Mouse (Mus musculus): Measurements from ENCODE around the gene Bik.

Bik gene

DNA sequence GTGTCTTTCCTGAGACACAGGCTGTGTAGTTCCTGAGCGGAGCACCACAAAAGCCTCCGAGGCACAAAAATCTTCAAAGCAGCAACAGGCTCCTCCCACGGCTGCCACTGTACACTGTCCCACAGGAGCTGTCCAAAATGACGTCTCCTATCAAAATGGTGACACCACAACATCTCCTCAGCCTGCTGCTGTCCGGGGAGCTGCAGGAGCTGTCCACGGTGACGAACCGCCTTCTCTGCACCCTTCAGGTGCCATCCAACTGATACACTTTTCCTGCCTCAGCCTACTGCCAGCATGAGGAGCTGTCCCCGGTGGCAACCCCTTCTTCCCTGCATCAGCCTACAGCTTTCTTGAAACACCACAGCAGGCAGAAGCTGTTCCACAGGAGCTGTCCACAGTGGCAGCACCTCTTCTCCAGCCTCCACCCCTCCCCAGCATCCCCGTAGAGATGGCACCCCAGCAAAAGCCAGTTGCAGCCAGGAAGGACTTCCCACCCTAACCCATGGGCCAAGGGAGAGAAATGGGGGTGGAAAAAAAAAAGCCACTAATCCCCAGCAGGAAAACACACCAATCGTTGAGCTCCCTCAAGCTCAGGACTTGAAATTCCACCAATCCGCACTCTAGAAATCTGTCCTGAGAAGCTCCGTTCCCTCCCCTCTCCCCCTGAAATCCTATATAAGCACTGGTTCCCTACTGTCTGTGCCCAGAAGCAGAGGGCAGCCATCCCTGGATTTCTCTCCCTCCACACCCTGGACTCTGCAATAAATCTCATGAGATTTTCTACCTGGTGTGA is 14.0 kb upstream of the Bik start:
- DNase-seq (ENCODE audit: low read depth, low spot score), result peak; percentile 83

DNA sequence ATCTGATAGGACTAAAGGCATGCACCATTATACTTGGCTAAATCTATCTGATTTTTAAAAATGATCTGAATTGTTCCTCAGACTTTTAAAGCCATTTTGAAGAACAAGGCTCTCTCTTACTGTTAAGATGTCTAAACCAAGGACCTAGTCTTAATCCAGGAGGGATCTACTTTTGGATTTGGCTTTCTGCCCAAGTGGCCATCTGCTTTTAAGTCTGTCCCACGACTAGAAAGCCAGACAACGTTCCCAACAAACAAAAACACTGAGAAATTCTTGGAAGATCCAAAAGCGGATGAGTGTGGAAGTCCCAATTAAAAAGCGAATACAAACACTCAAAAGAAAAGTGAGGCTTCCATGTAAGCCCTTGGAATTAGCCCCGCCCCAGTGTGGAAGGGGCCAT is 11.6 kb upstream of the Bik start:
- DNase-seq (ENCODE audit: low read depth, low spot score), result no peak

DNA sequence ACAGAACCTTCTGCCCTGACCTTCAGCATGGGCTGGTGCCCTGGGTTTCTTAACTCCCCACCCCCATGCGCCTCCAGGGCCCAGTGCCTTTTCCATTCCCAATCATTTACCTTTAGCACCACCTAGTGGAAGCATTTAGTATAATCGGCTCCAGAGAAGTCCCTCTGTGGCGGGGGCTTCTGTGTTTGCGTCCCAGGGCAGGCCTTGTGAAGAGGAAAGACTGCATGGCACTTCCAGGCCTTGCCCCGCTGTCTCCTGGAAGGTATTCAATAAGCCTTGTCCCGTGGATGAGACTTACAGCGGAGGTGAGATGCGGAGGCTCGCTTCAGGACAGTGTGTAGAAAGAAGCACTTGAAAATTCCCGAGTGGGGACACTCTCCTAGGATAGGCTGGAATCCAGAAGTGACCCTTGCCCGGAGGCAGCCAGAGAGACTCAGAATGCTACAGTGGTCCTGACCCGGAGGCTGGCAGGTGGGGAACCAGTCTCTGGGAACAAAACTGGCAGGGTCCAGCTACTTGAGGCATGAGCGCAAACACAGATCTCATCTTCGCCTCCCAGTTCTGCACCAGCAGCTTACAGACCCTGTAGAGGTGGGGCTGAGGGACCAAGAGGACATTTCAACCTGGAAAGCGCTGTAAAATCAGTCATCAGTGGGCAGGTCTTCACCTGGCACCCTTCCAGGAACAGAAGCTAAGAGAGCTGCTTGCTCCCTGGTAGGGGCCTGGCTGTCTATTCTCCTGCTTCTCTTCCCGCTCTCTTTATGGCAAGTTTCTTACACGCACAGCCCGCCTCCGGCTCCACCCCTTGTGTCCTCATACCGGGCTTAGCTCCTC is 8.2 kb upstream of the Bik start:
- DNase-seq (ENCODE audit: low read depth, low spot score), result peak; percentile 78

DNA sequence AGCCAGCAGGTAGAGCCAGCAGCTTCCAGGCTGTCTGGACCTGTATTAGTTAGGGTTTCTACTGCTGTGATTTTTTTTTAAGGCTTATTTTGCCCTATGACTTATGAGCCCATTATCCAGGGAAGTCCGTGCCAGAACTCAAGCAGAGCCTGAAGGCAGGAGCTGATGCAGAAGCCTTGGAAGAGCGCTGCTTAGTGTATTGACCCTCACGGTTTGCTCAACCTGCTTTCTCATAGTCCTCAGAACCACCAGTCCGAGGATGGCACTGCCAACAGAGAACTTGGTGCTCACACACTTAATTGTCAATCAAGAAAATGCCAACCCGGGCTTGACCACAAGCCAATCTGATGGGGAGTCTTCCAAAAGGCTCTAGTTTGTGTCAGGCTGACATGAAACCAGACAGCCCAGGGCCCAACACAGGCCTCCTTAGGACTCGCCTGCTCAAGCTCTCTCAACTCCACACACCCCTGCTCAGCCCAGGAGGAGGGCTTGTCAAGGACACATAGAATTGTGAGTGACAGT is 5.7 kb upstream of the Bik start:
- no peak for DNase-seq (ENCODE audit: low read depth, low spot score)

DNA sequence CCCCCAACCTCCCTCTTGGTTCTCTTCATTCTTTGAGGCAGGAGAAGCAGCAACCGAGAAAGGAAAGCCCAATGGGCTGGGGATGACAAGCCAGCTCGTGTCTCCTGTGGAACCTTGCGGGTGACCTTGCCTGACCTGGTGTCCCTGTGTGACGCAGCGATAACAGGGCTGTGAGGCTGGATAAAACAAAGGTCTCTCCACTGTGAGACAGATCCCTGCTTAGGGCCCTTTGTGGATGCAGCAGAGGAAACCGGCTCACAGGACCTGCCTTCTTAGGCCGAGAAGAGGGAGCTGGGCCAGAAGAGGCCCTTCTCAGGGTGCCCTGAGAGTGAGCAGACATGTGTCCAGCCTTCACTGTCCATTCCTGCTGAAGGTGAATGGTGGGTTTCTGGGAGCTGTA is 3.5 kb upstream of the Bik start:
- DNase-seq (ENCODE audit: low read depth, low spot score), result no peak

DNA sequence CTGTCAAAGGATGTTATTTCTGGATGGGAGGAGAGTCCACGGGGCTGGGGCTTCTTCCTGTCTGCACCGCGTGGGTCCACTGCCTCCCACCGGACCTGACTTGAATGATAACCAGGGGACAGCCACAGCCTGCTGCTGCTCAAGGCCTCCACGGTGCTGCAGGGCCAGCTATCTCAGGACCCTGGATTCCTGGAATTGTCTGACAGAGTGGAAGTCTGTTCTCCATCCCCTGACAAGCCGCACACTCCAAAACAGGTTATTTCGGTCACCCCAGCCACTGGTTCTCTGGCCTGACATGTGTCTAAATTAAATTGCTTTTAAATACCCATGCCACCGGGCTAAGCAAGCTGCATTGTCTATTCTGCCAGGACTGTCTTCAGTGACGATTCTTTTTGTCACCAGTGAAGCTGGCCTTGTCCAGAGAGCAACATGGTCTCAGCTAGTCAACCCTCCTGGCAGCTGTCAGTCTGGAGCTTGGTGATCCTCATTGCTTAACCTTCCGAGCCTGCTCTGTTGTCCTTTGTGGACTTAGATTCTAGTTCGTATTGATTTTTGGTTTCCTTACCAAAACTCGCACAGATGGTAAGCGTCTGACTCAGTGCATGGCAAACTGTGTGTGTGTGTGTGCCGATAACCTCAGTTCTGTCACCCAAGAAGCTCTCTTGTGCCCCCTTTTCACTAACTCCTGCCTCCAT is 2.9 kb upstream of the Bik start:
- no peak for DNase-seq (ENCODE audit: low read depth, low spot score)

DNA sequence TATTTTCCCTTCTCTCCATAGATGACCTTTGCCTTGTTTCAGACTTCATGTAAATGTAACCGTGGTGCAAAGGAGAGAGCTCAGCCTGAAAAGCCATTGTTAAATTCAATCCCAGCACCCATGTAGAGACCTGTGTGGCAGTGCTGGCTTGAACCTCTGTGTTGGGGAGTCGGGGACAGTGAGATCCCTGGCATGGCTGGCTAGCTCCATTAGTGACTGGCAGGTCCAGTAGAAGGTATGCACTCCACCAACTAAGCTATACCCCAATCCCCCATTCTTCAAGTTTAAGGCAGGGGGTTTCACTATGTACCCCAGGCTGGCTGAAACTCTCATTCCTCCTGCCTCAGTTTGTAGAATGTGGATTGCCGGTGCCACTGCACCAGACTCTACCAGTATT is 2.3 kb upstream of the Bik start:
- no peak for DNase-seq (ENCODE audit: low read depth, low spot score)

DNA sequence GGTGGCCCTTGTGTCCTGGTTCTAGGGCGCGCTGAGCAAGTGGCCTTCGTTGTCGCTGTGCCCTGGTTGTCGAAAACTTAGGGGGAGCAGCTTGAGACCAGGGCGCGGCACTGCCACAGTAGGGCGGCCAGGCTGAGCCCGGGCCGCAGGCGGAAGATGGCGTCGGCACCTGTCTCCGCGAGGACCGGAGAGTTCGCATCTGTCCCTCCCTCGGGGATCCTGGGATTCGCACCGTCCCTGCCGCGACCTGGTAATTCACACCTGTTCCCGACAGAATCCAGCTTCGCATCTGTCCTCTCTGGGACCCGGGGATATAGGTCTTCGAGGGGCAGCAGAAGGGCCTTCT is 403 bp downstream of the Bik start:
- DNase-seq (ENCODE audit: low read depth, low spot score), result no peak

DNA sequence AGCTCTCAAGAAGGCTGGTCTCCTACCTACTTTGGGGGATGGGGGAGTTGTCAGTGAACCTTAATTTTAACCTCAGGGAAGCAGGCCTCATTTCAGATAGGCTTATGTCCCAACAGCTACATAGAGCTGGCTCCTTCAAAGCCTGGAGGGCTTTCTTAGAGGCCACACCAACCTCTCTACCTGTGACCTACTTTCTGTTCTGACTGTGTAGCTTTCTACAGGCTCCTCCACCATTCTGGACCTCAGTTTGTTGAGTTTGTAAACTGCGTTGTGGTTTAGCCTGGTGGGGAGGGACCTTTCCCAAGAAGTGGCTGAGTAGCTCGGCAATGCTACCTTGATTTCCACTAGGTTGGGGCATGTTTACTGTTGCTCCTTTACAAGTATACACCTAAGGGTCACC is 1.1 kb downstream of the Bik start:
- no peak for DNase-seq (ENCODE audit: low read depth, low spot score)

DNA sequence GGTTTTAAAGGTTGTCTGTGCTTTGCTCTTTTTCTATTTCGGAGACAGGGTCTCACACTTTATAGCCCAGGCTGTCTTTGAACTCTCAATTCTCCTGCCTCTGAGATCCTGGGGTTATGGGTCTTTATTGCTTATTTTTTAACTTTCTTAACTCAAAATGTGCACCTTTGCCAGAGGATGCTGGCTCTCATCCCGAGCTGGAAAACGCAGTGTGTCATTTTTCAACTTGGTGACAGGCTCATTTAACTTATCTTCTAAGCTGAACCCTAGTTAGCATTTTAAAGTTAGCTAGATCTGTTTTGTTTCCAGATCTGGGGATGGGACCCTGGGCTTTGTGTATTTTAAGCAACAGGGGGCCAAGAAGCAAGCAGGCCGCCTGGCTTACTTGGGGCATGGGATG is 2.2 kb downstream of the Bik start:
- no peak for DNase-seq (ENCODE audit: low read depth, low spot score)

DNA sequence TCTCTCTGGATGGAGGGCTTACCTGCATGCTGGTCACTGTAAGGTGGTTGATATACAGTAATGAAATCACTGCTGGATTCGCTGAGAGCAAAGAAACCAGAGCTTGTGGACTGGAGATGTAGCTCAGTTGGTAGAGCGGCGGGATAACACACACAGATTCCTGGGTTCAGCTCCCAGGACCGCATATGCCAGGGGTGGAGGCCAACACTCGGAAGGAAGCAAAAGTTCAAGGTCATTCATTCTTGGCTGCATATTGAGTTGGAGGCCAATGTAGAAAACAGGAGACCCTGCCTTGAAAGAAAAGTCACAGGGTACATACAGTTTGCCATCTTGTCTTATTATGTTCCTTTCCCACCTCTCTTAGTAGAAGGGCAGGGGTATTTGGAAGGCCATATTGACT is 3.1 kb downstream of the Bik start:
- DNase-seq (ENCODE audit: low read depth, low spot score), result peak; percentile 35

DNA sequence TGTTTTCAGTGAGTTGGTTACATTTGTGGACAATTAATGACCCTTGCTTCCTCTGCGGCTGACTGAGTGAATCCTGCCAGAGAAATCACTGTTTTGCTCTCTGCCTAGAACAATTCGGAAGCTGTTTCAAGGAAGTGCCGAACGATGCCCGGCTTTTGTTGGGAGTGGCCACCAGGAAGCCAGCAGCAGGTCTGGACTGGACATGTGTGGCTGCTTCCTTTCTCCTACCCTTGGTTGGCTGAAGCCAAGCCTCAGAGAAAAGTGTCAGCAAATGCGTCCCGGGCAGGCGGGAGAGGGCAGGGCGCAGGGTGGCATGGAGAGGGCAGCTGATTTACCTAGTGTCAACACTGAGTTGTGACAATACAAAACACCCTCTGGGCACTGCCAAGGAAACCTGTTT is 3.6 kb downstream of the Bik start:
- no peak for DNase-seq (ENCODE audit: low read depth, low spot score)

DNA sequence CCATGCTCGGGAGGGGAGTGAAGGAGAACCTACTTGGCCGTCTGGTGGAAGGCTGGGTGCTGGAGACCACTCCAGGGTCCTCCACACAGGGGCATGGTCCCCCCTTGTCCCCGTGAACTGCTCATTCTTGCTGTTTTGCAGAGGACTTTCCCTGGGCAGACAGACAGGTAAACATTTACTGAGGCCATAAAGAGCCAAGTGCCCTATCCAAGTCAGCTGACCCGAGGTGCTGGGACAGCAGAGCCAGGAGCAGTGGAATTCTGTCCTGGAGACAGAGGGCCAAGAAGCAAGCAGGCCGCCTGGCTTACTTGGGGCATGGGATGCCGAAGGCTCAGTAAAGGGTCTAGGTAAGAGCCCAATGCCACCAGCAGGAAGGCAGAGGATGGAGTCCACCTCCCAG is 4.0 kb downstream of the Bik start:
- no peak for DNase-seq (ENCODE audit: low read depth, low spot score)

DNA sequence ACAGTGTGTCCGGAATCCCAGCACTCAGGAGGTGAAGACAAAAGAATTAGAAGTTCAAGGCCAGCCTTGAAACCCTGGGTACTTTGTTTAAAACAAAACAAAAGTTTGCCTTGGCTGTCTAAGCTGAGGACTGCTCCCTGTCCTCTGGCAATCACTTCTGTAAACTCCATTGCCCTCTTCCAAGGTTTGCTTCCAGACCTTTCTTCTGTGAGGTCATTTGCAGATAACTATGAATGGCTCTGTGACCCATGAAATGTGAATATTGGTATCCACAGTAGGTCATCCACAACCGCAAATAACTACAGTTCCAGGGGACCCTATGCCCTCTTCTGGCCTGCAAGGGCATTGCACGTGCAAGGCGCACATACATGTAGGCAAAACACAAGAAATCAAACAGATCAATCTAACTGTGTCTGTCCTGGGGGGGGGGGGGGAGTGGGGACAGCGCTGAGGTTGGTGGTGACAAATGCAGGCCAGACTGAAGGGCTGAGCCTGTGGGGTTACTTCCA is 5.4 kb downstream of the Bik start:
- peak; percentile 61 for DNase-seq (ENCODE audit: low read depth, low spot score)

DNA sequence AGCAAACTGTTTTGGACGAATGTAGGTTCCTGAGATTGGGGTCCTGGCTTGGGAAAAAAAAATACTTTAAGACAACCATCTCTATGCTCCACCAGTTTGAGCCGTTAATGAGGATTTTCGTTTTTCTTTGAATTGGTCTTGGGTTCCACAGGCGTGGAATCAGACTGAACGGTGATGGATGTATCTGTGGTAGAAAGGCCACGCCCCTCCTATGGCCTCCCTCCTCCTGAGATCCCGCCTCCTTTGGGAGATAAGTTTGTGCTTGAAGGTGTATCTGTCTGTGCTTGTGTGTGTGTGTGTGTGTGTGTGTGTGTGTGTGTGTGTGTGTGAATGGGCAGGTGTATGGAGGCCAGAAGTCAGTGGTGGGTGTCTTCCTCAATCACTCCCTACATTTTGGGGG is 5.9 kb downstream of the Bik start:
- peak; percentile 55 for DNase-seq (ENCODE audit: low read depth, low spot score)

DNA sequence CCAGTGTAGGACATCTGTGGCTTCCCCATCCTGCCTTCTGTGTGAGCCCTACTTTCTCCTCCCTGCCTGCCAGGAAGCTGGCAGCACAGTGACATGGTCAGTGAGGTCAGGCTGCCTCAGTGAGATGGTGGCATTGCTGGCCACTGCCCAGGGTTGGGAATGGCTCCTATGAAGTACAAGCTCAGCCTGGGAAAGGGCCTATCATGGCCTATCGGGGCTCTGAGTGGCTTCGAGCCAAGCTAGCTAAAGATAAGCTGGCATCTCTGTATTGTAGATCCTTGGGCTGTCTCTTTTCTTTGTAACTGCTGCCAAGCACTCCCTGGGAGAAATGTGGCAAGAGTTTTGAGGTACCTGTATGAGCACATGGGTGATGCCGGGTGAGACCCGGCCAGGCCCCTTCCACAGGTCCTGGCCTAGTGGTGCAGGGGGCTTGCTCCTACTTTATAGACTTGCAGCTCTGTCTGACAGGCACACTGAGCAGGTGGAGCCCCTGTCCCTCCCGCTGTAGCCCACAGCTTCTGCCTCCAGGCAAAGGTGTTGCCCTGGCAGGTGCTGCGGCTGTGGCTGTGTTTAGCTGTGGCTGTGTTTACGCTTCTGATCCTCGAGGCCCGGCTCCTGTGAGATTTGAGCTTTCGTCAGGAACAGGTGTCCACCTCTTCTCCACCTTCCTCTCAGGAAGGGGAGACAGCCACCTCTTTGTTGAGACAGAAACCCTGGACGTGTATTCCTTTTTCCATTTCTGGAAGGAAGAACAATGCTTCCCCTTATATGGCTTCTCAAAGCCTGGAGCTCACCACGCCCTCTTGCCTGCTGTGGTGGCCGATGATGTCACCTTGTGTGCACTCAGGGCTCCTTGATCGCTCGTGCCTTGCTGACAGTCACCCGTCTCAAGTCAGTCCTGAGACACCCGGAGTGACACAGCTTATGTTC is 8.6 kb downstream of the Bik start:
- no peak for DNase-seq (ENCODE audit: low read depth, low spot score)

DNA sequence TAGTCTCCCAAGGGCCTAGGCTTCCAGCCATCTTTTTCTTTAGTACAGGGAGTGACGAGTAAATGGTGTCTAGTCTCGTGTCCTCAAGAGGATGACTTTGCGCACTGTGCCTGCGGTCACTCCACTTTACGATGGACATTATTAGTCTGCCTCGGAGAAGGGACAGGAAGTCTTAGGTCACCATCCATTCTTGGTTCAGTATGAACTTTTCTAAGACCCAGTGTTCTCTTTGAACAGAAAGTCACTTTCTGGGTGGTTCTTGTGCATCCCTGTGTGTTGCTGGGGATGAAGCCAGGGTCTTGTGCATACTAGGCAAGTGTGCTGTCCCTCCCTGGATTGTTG is 9.2 kb downstream of the Bik start:
- DNase-seq (ENCODE audit: low read depth, low spot score), result no peak

DNA sequence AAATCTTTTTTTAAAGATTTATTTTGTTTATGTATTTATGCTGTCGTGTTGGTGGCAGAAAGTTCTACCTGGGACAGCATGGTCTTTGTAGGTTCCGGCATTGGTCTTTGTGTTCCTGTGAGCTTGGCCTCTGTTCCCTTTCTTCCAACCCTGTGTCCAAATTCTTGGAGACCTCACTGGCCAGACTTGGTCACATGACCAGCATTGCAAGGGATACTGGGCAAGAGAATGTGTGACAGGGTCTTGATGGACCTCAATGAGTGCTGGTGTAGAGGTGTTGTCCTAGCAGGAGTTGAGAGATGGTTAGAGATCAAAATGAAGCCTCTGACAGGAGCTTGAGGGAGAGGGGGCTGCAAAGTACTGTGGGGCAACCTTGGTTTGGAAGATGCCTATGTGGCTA is 12.2 kb downstream of the Bik start:
- DNase-seq (ENCODE audit: low read depth, low spot score), result no peak

DNA sequence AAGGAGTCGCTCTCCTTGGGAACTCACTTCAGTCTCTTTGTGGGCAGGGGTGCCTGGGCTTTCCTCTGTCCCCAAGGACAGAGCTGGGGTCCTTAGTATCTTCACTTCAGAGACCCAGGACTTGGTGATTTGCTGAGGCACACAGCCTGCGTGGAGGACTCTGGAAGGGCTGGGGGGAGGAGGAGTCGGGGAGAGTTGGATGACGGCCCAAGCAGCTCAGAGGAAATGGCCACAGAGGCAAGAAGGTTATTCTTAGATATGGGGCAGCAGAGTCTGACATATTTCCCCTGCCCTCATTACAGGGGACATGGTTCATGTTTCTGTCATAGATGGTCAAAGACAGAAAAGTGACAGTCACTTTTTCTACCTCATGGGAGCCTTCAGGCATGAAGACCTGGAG is 13.2 kb downstream of the Bik start:
- no peak for DNase-seq (ENCODE audit: low read depth, low spot score)

DNA sequence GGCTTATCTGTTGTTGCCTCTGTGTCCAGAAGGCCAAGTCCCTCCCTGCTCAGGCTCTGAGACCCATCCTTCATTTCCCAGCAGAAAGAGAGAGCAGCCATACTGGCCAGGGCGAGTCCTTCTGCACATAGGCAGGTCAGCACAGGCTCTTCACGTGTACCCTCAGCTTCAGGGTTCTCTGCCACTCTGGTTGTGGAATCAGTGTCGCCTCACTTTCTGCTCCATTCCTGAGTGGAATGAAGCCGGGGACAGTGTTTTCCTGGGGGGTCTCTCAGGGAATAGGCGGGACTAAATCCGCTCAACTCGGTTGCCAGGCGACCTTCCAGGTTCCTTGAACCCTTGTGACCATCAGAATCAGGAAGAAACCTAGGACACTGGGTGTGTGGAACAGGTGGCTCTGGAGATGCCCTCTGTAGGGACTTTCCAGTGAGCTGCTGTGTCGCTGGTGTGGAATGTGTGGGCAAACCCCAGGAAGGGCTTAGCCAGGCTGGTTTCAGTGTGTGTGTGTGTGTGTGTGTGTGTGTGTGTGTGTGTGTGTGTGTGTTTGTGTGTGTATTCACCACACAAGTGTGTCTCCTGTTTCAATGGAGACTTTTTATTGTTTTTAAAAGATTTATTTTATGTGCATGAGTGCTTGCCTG is 15.1 kb downstream of the Bik start:
- DNase-seq (ENCODE audit: low read depth, low spot score), result no peak

DNA sequence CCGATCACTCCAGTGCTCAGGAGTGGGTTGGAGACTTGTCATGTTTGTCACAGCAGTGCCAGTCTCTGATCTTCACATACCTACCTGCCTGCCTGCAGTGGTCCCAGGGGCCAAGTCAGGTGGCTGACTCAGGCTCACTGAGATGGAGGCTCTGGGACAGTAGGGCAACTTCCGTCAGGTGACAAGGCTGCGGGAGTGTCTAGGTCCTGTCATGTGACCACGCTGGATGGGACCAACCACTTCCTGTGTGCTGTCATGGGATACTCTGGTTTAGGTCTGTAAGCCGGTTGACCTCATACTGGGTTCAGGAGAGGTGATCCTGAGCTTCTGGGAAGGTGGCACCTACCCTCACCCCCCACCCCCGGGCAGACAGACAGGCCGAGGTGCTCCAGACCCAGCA is 19.4 kb downstream of the Bik start:
- DNase-seq (ENCODE audit: low read depth, low spot score), result no peak
